Mouse (Mus musculus) left cerebral cortex, adult 2 months (tissue): Measurements from ENCODE around the gene Gdf11. TPM values are rescaled to one million over a fixed set of nuclear protein-coding genes. Genes with fewer than 3 reads are reported as not detected.
A peak's percentile ranks its signal among the peaks of the same experiment; 100 is the strongest.

Experiments
- DNase-seq, 2 experiments: peaks; one replicate each; pipeline ENCODE4 v3.0.0; 2021 to 2022; ENCODE audit warnings: low spot score in 2 of 2, mixed read lengths in 1 of 2; ENCODE audit errors: extremely low spot score in 1 of 2
- H3K27ac ChIP-seq: fragments of 200-600 bp; 2 replicates; pipeline ENCODE4 v1.8.1; 2022
- H3K4me3 ChIP-seq: fragments of 200-600 bp; 2 replicates; pipeline ENCODE4 v1.8.1; 2022
- CTCF ChIP-seq: fragments of 200-600 bp; IDR thresholded peaks from 2 replicates; pipeline ENCODE4 v1.8.1; 2022; ENCODE audit warnings: antibody characterized with exemption, mild to moderate bottlenecking, moderate library complexity
- intact Hi-C: fragments of 180-260 bp; cut with DNase I; formaldehyde crosslinking; loops from one replicate; pipeline ENCODE4 v1.15.1; 2025
- total RNA-seq, 2 experiments: library from RNA; stranded (reverse); gene quantifications; 2 replicates each; pipeline ENCODE4 v1.2.3; 2021

Gene Gdf11
- total RNA-seq, 2 experiments from 2014 or later = 13.1 to 15.3 TPM

- intact Hi-C loops = no loop called here
- Histone ChIP-seq H3K27ac (no peak overlapping the region), H3K4me3 (no peak overlapping the region)
- TF ChIP-seq CTCF = no peak
- DNase-seq = no peak
Observed at GRCm38 (mm10) chr10:128888941-128889827, 2.3 kb downstream of the Gdf11 start.

- TF ChIP-seq CTCF = no peak
- DNase-seq = no peak
- no peak overlapping the region for H3K4me3 ChIP-seq
- no peak overlapping the region for H3K27ac ChIP-seq
- intact Hi-C loops = no loop called here
Observed at GRCm38 (mm10) chr10:128882067-128882466, 9.5 kb downstream of the Gdf11 start.

DNA sequence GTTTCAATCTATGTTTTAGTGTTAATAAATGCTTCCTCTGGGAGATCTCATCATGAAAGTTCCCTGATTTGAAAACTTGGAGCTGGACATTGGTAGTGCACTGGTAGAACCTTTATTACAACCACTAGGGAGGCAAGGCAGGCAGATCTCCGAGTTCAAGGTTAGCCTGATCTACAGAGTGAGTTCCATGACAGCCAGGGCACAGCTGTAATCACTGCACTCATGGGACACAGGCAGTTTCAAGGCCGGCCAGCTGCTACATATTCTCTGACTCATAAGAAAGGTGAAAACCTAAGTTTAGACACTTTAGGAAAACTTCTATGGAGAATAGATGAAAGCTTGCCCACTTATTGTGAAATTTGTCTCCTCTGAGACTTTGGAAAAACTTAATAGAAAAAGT, 12.7 kb downstream of the Gdf11 start:
- intact Hi-C loops = no loop called here
- no peak overlapping the region for H3K4me3 ChIP-seq
- TF ChIP-seq CTCF = no peak
- DNase-seq = no peak
- no peak overlapping the region for H3K27ac ChIP-seq

DNA sequence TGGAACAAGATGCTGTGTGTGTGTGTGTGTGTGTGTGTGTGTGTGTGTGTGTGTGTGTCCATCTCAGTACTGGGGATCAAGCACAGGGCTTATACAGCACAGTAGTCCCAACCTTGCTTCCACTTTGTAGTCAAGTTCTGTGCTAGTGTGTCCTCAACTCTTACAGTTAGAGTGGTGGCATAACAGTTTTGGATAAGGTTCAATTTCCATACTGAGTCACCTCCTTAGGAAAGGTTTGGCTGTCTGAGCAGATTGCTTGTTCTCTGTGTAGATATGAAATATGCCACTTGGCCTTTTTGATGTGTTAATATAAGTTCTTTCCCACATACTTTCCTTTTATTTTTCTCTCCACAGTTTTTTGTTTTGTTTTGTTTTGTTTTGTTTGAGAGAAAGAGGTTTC, 13.2 kb downstream of the Gdf11 start:
- DNase-seq = no peak
- intact Hi-C loops = no loop called here
- Histone ChIP-seq H3K4me3 (no peak overlapping the region), H3K27ac (no peak overlapping the region)
- no peak for TF ChIP-seq CTCF

- no peak for DNase-seq
- intact Hi-C loops = no loop called here
- no peak overlapping the region for H3K4me3 ChIP-seq
- H3K27ac ChIP-seq = no peak overlapping the region
- TF ChIP-seq CTCF = no peak
Observed at GRCm38 (mm10) chr10:128870341-128870740, 21.2 kb downstream of the Gdf11 start.

DNA sequence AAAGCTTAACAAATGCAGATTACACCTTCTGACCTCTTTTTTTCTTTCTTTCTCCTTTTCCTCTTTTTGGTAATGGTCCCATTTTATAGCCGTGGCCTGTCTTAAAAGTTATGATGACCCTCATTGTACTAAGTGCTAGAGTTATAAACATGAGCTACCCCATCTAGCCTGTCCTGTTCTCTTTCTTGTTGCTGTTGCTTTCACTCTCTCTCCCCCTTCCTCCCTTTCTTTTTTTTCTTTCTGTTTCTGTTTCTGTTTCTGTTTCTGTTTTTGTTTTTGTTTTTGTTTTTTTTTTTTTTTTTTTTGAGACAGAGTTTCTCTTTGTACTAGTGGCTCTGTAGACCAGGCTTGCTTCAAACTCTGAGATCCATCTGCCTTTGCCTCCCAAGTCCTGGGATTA, 25.0 kb downstream of the Gdf11 start:
- DNase-seq = no peak
- H3K4me3 ChIP-seq = no peak overlapping the region
- no peak for TF ChIP-seq CTCF
- intact Hi-C loops = no loop called here
- no peak overlapping the region for H3K27ac ChIP-seq

GRCm38 (mm10) chr10:128866042-128866441, 25.5 kb downstream of the Gdf11 start:
- no peak overlapping the region for H3K4me3 ChIP-seq
- peak; percentile 40 for TF ChIP-seq CTCF
- no peak for DNase-seq
- no peak overlapping the region for H3K27ac ChIP-seq
- intact Hi-C loops = no loop called here

GRCm38 (mm10) chr10:128861176-128861575, 30.3 kb downstream of the Gdf11 start:
- Histone ChIP-seq H3K27ac (no peak overlapping the region), H3K4me3 (no peak overlapping the region)
- TF ChIP-seq CTCF = no peak
- intact Hi-C loops = no loop called here
- no peak for DNase-seq

DNA sequence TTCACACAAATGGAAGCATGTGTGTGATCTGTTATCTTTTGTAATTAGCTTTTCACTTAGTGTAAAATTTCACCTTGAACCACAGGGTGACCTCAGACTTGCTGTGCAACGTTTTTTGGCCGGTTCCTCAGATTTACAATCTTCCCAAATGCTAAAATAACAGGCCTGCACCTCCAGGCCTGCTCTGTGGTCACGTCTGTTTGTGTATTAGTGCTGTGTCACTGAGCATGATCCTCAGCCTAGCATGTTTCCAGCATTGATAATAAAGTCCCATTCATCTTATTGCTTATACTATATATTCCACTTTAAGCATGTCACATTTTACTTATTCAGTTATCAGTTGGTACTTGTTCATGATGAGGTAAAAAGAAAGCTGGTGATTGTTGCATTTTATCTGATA, 41.2 kb downstream of the Gdf11 start:
- intact Hi-C loops = no loop called here
- Histone ChIP-seq H3K27ac (no peak overlapping the region), H3K4me3 (no peak overlapping the region)
- no peak for TF ChIP-seq CTCF
- DNase-seq = no peak

GRCm38 (mm10) chr10:128848426-128848825, 43.1 kb downstream of the Gdf11 start:
- no peak for DNase-seq
- no peak overlapping the region for H3K27ac ChIP-seq
- intact Hi-C loops = loop anchor here (5.0 kb wide), 1 partner anchor 129 kb away; no protein-coding TSS in a partner anchor
- H3K4me3 ChIP-seq = no peak overlapping the region
- TF ChIP-seq CTCF = no peak

- Histone ChIP-seq H3K27ac (no peak overlapping the region), H3K4me3 (no peak overlapping the region)
- intact Hi-C loops = loop anchor here (5.0 kb wide), 1 partner anchor 131 kb away; no protein-coding TSS in a partner anchor
- DNase-seq = no peak
- no peak for TF ChIP-seq CTCF
Observed at GRCm38 (mm10) chr10:128846664-128847063, 44.9 kb downstream of the Gdf11 start.

DNA sequence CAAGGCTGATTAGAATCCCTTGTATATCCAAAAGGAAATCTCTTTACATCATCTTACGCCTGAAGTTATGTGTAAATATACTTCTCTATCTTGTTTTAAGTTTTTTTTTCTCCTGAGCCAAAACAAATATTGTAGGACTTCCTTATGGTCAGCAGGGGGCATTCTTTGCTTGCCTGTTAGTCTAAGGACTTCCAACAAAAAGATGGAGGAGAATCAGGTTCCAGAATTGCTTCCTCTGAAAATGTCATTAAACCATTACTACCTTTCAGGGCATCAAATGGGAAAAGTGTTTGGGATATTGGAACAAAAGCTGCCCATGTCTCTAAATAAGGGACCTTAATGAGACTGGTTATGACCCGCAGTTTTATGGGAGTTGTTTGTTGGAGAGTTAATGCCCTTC, 46.0 kb downstream of the Gdf11 start:
- Histone ChIP-seq H3K27ac (no peak overlapping the region), H3K4me3 (no peak overlapping the region)
- intact Hi-C loops = loop anchor here (1.0 to 5.0 kb wide), 2 partner anchors 50 to 132 kb away; no protein-coding TSS in a partner anchor
- TF ChIP-seq CTCF = peak; percentile 72
- DNase-seq = no peak

DNA sequence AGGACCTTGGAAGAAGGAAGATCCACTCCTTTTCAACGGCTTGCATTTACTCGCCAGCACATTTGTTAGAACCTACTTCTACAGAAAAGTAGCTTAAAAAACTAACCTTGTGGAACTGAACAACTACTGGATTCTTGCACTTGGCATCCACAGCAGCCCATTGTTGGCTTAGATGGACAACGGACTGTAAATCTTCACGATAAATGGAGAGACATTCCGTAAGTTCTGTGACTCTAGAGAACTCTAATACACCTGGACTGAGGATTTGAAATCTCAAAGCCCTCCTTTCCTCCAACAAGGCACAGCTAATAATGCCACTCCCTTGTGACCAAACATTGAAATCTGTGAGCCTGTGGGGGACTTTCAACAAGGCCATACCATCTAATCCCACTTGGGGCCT, 48.3 kb downstream of the Gdf11 start:
- no peak overlapping the region for H3K4me3 ChIP-seq
- no peak for TF ChIP-seq CTCF
- intact Hi-C loops = no loop called here

More for the DNA sequence above, 48.3 kb downstream of the Gdf11 start:
- no peak for DNase-seq
- H3K27ac ChIP-seq = no peak overlapping the region
